Mouse (Mus musculus) embryo, embryonic 11 days (tissue): ENCODE data around the gene Tle6.

Experiments used
- DNase-seq: peaks from one replicate; pipeline ENCODE4 v3.0.0-alpha.2; 2015

Tle6 gene

DNA sequence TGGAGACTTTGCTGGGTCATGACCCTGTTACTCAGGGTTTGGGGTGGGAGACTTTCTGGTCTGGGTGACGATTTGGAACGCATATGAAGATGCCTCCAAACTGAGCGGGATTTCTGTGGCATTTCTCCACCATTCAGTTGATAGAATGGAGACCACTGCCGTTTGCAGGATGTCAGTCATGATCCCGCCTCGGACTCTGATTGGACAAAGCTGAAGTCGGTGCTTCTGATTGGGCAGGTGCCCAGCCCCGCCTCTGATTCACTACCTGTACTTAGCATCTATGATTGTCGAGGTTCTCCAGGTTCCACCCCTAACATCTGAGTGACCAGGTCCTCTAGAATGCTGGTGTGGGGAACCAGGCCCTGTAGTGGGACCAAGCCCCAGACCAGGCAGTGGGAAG is 19.9 kb upstream of the Tle6 start:
- no peak for DNase-seq

DNA sequence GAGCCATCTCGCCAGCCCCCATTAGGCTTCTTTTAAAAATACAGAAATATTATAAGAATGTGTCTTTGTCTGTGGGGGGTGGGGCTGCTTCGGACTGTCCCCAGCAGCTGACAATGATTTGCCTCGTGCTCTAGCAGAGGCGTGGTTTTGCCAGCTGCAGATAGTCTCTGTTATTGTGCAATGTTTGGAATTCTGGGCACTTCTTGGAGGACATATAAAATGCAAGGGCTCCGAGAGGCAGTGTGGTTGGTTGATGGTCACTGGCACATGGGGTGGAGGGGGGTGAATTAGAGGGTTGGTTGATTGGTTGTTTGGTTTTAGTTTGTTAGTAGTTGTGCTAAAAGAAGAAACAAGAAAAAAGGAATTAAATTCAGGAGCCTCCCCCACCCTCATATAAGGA is 19.1 kb upstream of the Tle6 start:
- no peak for DNase-seq

DNA sequence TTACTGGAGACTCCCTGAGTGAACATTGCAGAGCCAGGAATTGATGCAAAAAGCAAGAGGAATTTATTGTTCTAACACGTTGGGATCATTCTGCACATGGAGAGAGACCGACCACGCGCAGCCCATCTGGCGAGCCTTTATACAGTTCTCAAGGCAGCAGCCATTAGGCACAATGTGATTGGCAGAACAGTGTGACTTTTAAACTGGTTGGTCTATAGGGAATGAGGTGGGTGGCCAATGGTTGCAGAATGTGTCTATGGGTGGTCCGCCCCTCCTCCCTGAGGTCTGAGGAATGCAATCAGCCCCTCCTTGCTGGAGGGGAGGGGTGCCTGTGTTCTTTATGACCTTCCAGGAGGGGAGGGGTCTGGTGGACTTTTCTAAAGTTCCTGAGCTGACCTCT is 14.6 kb upstream of the Tle6 start:
- DNase-seq, result peak; percentile 53

DNA sequence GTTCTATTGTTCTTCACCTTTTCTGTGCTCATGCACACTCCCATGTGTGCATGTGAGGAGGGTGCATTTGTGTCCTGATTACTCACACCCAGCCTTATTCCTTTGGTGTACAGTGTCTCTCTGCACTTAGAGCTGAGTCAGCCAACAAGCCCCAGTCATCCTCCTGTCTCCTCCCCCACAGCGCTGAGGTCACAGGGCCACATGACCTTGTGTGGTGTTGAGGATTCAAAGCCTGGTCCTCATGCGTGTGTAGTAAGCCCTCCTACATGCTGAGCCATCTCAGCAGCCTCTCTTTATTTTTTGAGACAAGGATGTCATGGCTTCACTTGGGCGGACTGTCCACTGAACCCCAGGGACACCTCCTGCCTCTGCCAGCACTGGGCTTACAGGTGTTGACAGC is 11.9 kb upstream of the Tle6 start:
- DNase-seq, result no peak

DNA sequence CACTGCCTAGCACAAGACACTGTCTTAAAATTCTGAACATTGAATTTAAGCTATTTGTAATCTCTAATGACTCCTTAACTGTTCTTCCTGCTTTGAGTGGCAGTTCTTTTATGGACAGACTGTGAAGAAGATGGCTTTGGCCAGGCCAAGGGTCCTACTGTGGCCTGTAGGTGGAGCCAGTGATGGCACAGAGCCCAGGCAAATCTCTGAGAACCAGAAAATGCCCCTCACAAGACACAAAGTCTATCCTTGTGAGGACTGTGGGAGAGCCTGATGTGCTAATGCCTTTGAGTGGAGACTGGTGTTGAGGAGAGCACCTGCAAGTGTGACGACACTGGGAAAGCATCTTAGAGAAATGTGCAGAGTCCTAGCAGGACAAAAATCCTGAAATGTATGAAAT is 7.4 kb upstream of the Tle6 start:
- no peak for DNase-seq

DNA sequence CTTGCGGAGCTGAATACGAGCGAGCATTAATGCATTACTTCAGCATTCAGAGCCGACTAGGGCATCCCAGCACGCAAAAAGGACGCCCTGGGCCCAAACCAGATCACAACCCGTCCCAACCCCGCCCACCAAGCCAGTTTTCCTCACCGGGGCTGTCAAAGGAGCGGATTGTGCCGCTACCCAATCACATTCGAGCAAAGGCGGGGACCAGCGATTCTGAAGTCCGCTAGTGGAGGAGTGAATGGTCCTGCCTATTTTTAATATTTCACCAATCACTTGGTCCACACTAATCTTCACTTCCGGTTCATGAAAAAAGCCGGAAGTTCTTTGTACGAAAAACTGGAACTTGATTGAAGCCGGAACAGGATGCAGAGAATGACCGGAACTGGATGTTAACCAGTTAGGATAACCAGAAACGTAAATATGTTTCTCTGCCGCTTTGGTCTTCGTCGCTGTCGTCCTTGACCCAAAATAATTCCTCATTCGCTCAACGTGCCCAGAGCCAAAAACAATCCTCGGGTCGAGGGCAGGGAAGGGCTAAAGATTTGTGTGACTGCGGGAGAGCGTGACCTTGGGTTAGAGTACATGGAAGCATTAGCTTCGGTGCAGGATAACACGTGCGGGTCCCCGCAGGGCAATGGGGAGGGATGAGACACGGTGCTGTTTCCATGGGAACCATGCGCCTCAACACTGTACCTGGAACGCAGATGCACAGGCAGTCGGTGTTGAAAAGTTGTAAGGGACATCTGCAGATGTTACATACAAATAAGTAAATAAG is 5.3 kb upstream of the Tle6 start, which contains the start of gene BC025920:
TSS of gene BC025920 (plus strand) at position 297 of the 778 bp plus-strand sequence.
- DNase-seq, result peak; percentile 97

DNA sequence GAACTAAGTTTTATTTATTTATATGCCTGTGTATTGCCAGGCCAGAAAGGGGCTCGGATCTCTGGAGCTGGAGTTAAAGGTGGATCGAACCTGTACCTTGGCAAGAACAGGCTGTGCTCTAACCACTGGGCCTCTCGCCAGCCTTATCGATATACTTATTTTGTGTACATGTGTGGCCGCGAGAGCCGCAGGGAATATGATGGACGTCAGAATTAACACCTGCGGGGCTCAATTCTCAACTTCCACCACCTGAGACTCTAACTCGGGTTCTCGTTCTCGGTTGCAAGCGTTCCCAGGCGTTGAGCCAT is 4.7 kb upstream of the Tle6 start:
- no peak for DNase-seq

DNA sequence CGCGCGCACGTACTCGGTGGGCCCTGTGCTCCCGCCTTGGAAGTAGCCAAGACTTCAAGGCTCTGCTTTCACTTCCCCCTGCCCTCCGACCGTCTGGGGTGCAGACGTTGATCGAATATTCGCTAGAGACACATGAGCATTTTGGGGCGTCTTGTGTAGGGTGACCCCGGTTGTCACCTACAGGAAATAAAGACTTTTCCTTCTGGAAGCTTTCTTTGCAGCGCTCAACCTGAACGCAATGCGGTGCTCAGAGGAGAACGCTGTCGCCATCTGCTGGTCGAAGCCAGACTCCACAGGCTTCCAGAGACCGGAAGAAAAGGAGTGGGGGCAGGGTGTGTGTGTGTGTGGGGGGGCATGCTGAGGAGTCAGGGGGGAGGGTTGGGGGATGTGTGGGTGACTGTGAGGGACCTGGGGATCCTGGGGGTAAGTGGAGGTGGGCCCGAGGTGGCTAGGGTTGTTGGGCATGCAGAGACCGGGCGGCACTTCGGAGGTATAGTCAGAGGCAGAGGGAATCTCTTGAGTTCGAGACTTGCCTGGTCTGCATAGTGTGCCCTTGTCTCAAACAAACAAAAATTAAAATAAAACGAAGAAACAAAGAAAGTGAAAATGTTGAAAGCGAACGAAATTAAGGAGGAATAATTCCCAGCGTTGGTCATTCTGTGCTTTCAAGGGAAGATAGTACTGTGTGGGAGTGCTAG is 4.2 kb upstream of the Tle6 start:
- DNase-seq, result peak; percentile 93

DNA sequence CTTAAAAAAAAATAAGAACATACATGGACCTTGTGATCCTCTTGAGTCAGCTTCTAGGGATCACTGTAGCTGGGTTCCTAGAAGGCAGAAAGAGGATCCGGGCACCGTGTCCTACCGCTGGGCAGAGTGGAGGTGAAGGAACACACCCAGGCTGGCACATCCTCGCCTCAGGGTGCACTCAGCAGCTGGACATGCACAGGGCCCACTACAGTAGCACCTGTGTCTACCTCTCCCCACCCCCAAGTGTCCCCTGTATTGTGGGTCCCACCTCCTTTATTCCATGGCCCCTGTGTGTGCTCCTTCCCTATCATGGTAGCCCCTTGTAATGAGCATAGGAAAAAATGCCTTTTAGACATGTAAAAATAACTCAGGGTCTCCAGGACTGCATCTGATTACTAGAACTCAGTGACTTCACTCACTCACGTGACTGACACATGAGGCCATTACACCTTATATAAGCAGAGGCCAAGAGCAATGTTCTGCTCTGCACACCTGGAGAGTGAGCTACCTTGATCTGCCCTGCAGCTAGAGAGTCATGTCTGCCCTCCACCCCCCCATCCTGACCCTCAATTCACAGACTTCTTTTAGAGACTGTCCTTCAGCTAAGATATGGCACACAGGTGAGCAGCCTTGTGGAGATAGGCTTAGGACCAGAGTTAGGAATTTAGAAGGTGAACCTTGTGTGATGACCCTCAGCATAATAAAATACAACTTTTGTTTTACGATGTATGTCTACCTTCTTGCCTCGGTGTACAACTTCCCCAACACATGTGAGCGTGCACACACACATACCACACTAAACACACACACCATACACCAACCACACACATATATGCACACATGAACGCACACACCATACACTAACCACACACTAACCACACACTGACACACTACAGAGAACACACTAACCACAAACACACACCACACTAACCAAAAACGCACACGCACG is 3.4 kb upstream of the Tle6 start:
- no peak for DNase-seq

DNA sequence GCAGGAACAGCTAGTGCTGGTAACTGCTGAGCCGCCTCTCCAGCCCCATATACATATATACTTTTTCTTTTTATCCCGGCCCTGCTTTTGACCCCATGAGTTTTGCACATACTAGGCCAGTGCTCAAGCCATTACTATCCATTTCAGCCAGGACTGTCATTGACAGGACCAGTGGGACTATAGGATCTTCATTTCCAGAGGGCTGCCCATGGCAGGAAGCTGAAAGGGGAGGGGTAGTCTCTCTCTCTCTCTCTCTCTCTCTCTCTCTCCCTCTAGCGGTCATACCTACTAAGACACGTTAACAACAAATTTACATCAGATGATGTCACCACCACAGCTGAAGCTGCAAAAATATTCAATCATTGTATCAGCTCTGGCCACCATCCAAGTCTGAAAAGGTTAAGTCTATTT is 1.9 kb upstream of the Tle6 start:
- DNase-seq, result peak; percentile 79

DNA sequence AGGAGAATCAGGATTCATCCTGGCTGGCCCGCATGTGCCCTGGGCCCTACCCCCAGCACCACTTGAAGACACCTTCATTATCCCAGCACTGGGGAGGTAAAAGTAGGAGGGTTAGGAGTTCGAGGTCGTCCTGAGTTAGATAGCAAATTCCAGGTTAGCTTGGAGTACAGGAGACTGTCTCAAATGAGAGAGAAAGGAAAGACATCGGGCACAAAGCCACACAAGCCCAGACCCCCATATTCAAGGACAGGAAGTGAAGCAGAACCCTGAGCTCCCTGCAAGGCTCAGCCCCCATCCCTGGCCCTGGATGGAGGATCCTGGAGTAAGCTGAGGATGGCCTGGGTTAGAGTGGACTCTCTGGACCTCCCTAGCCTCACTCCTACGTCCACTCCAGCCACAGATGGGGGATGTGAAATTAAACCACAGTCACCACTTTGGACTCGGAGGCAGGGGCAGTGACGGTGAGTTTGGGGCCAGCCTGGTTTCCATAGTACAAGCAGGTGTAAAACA is 578 bp upstream of the Tle6 start:
- DNase-seq, result no peak

DNA sequence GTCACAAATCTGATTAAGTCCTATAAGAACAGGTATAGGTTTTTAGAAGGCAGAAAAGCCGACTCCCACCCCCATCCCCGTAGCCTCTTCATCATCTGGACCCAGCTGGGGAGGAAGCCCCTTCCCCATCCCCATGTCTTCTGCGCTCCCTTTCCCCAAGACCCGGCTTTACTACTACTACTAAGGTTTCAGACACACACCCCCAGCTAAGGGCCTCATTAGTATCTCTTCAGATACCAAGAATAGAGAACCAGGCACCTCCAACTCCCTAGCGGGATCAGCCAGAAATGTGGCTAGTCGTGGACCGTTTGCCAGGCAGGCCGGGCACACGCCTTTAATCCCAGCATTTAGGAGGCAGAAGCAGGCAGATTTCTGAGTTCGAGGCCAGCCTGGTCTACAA is 777 bp downstream of the Tle6 start:
- peak; percentile 20 for DNase-seq

DNA sequence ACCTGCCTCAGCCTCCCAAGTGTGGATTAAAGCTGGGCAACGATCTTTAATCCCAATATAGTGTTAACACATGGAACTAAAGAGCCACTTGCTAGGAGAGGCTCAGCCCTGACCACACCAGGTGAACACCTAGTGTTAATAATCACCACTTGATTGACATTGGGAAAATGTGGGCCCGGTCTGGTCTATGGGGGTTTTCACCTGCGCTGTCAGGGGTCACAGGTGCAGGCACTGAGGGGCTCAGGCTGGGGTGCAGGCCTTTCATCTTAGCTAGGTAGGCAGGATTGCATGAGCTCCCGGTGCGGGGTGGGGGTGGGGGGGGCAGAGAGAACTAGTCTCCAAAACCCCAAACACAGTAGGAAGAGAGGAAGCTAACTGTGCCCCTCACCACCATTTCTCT is 1.2 kb downstream of the Tle6 start:
- DNase-seq, result no peak

DNA sequence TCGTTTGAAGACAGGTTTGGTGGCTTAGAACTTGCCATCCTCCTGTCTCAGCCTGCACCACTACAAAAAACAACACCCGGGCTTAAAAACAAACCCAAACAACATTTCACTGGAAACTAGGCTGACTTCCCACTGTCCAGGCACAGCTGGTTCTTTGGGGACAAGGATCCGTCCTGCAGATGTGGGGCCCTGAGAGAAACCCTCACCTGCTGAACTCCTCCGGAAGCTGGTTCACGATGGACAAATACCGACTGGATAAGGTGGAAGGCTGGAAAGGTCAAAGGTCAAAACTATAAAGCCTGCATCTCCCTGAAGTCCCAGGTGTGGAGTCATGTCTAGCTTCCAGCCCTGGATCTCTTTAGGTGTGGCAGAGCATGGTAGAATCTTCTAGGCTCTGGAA is 2.0 kb downstream of the Tle6 start:
- no peak for DNase-seq

DNA sequence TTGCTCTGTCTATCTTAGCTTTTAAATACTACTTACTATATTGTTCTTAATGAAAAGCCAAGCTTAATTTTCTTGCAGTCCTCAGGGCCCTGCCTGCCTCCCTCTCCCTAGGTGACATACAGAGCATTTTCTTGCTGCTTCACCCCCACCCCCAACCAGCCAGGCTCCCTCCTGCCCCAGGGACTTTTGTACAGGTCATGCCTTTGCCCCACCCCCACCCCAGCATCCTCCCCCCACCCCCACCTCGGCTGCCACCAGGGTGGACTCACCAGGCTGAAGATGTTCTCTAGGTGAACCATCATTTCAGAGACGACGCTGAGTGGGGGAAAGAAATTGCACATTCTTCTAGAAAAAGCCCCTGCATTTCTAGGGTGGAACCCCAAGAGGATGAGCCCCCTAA is 2.5 kb downstream of the Tle6 start:
- no peak for DNase-seq

DNA sequence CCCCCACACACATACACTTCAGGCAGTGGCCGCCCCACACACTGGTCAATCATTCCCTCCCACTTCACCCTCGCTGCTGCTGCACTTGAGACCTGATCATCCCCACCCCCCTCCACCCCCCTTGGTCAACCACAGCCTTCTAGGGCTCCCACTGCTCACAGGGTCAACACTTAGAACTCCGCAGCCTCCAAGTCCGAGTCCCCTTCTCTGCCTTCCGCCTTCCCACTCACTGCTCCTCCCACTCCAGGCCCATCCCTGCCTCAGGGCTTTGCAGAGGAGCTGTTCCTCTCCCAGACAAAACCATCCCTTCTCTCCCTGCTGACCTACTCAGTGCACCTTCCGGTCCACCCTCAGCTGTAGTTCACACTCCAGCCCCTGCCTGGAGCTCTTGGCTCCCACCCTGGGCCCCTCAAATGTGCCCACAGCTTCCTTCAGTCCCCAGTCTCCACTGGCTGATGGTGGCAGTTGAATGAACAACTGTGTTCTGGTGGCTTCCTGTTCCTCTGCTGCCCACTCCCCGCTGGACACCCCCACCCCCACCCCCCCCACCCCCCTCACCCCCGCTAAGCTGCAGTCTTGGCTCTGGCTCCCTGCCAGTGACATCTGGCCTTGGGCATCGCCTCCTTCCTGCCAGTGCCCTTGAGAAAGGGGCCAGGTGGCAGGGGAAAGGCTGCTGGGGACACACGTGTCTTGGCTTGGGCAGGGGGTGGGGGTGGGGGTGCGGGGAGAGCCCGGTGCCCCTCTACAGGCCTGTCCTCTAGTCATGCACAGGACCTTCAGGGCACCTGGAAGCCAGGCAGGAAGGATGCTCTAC is 3.5 kb downstream of the Tle6 start:
- peak; percentile 61 for DNase-seq

DNA sequence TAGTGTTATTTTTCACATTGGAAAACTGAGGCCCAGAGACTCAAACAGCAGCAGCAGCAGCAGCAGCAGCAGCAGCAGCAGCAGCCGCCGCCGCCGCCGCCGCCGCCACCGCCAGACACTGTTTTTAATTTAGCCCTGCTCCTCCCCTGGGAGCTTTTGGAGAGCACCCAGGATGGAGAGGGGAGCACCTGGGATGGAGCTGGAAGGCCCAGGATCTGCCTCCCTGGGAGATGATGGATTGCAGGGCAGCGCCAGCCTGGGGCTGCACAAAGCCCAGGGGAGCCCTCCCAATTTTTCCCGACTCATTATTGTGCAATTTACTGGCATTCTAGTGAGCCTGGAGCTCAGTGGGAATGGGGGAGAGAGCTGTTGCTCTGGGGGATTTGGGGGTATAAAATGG is 4.3 kb downstream of the Tle6 start:
- DNase-seq, result peak; percentile 62

DNA sequence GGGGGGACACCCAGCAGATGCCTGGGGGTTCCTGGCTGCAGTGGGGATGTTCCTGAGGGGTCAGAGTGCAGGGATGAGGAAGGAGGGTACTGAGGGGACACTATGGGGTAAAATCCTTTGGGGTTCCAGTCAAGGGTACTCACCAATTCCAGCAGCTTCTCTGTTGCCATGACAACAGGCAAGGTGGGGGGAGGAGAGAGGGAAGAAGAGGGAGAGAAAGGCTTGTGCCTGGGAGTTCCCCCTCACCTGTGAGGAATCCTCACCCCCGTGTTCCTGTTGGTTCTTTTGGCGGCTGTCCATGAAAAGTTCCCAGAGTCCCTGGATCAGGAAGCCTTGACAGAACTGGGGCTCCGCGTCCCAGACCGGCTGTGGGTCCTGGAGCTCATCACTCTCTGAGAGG is 5.3 kb downstream of the Tle6 start:
- no peak for DNase-seq

DNA sequence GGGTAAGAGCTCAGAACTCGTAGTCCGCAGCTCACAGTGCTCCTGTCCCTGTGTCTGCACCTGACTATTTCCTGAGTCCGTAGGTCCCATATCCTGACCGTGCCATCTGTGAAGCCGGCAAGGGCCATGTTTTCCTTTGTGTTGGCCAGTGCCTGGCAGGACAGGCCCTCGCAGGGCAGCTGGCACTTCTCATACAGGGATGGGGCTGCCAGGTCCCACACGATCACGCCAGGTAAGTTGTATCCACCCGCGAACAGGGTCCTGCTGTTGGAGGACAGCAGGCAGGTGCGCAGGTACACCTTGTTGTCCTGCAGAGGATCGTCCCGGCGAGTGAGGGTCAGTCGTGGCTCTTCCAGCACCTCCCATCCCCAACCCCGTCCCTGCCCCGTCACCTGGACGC is 6.9 kb downstream of the Tle6 start:
- no peak for DNase-seq

DNA sequence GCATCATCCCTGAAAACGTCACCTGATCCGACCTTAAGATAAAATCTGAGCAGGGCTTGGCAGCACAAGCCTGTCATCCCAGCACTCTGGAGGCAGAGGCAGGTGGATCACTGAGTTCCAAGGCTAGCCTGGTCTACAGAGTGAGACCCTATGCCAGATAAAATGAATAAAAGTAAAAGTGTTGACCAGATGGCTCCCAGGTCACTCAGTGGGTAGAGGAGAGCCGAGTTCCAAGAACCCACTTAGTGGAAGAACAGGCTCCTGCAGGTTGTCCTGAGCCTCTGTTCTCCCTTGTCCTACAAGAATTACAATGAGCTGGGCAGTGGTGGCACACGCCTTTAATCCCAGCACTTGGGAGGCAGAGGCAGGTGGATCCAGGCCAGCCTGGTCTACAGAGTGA is 7.7 kb downstream of the Tle6 start:
- DNase-seq, result no peak

DNA sequence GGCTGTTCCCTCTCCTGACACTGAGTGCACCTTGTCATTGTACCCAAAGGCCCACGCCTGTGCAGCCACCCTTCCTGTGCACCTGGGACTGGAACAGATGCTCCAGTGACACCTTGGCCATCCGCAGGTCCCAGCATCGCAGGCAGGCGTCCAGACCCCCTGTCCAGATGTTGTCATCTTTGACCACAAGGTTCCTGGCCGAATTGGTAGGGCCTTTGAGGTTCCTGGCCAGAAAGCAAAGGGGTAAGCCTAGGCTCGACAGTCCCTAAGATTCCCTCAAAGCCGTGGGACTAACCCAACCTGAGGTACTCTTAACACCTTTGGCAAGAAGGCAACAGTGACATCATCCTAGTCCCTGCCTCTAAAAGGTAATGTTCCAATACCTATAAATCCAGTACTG is 8.2 kb downstream of the Tle6 start:
- no peak for DNase-seq

DNA sequence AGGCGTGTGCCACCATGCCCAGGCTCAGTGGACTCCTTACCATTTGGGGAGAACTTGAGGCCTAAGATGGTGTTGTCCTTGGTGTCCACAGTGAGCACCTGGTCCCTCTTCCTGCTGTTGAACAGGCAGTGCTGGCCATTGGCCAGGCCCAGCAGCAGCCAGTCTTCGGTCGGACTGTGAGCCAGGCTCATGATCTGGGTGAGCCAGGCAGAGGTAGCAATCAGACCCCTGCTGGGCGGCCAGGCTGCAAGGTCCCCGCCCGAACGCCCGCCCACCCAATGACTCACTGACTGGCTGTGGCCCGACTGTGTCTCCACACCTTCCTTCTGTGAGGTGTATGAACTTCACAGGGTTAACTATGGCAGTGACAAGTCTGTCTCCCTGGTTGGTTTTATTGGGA is 9.0 kb downstream of the Tle6 start:
- no peak for DNase-seq

DNA sequence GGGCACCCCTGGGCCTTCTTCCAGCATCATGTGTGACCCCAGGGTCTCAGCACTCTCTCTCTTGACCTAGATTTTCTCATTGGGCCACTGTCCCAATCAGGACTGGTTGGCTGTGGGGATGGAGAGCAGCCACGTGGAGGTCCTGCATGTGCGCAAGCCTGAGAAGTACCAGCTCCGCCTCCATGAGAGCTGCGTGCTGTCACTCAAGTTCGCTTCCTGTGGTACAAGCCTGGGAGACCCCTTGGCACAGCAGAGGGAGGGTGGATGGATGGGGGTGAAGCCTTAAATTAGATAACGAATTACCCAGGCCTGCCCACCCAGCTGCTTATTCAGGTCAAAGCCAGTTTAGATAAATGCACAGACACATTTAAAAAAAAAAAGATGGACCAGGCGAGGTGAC is 12.1 kb downstream of the Tle6 start:
- DNase-seq, result no peak
